21 mouse cellular contexts compared by ENCODE assay signal in the genomic region with DNA sequence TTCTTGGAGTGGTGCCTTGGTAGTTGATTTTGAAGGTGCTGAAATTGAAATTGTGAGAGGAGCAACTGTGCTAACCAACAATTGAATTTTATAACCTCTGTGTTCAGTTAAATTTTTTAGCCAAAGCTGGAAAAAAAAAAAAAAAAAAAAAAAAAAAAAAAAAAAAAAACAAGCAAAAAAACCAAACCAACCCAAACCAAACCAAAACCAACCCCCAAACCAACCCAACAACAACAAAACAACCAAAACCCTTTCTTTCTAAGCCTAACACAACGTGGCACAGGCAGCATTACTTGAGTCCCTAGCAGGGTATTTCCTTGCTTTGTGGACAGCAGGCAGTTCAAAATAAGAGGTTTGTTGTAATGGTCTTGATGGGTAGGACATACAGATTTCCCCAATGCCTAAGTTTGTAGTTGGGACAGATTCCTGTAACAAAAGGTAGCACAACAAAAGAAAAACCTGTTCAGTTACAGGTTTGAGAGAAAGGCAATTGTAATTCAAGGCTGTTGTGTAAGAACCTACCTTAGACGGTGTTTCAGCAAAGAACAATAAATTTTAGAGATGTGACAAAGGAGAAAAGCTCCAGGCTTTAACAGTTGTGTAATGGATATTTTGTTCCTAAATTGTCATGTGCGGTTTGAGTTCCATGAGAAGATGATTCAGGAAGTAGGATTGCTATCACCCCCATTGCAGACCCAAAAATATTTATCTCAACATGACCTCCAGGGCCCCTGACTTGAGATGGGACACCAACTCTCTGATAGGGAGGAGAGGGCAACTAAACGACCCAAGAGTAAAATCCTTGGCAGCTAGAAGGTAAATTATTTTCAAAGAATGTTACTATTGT. TPM values are rescaled to one million over a fixed set of nuclear protein-coding genes. Genes with fewer than 3 reads are reported as not detected.
DNase-seq lines count a peak whose midpoint lies in the region; ATAC-seq and TF ChIP-seq lines count a peak whose summit lies in the region.
"Had no signal": no experiment of that assay in that cellular context is flagged by ENCODE, and none has a peak within 500 bp of the region (broad histone marks: within the 10 kb centered on the region; RNA-seq: fewer than 3 reads in every experiment).

No protein-coding gene starts in this region.

- no peaks in the 10 kb centered on the region for H3K36me3 ChIP-seq in ES-E14 (ENCODE audit: control insufficient read depth, insufficient read depth, low read length, poor library complexity, severe bottlenecking)
- H3K36me3 ChIP-seq in liver, embryonic 12.5 days: no peaks in the 10 kb centered on the region
- H3K36me3 ChIP-seq in megakaryocyte, embryonic 14.5 days (replicated peaks; ENCODE audit: low read length): no peaks in the 10 kb centered on the region
- no peaks in the 10 kb centered on the region for H3K36me3 ChIP-seq in kidney, embryonic 14.5 days (ENCODE audit: control insufficient read depth, insufficient read depth, low read length)
- H3K36me3 ChIP-seq: embryonic facial prominence, embryonic 12.5 days; forebrain, embryonic 12.5 days; hindbrain, embryonic 15.5 days; liver, embryonic 15.5 days; neural tube, embryonic 12.5 days had no signal

- H3K4me1 ChIP-seq in ES-E14 (ENCODE audit: control insufficient read depth in 2 of 2, insufficient read depth in 2 of 2, low read length in 2 of 2, poor library complexity in 1 of 2): no peaks in the 10 kb centered on the region
- peaks cover 25% of the 10 kb centered on the region for H3K4me1 ChIP-seq in bone marrow macrophage, adult 2 months (ENCODE audit: control insufficient read depth, insufficient read depth, low read length)
- H3K4me1 ChIP-seq in liver, embryonic 12.5 days: peaks cover 10% of the 10 kb centered on the region; the same call in 1 of the 2 replicates
- H3K4me1 ChIP-seq in megakaryocyte, embryonic 14.5 days: peaks cover 86% of the 10 kb centered on the region
- H3K4me1 ChIP-seq in kidney, embryonic 14.5 days (ENCODE audit: control insufficient read depth, insufficient read depth, low read length): no peaks in the 10 kb centered on the region
- H3K4me1 ChIP-seq: forebrain, embryonic 12.5 days; neural tube, embryonic 12.5 days had no signal

- H3K9ac ChIP-seq in ES-E14 (ENCODE audit: insufficient read depth, low read depth, low read length, poor library complexity, severe bottlenecking): no peak overlapping the region
- H3K9ac ChIP-seq in liver, embryonic 12.5 days: no peak overlapping the region
- no peak overlapping the region for H3K9ac ChIP-seq in kidney, embryonic 14.5 days (ENCODE audit: low read depth, low read length)
- H3K9ac ChIP-seq: embryonic facial prominence, embryonic 12.5 days; forebrain, embryonic 12.5 days; hindbrain, embryonic 15.5 days; liver, embryonic 15.5 days; neural tube, embryonic 12.5 days had no signal

- WGBS in liver, embryonic 12.5 days (ENCODE audit: insufficient replicate concordance): 19% methylated on average over 4 of the region's 4 CpGs
- WGBS in kidney, embryonic 14.5 days: 42% methylated on average over 4 of the region's 4 CpGs

- in situ Hi-C loops in ES-E14 (cut with MboI; ENCODE audit: low sequenced_read_pairs in 2 of 2, unreplicated experiment in 2 of 2): no loop called here

- no peak overlapping the region for H3K27ac ChIP-seq in ES-E14 (ENCODE audit: insufficient read depth, low read depth, low read length, poor library complexity, severe bottlenecking)
- H3K27ac ChIP-seq in bone marrow macrophage, adult 2 months (ENCODE audit: insufficient read depth, low read depth, low read length): peak overlapping the region; percentile 100
- peak overlapping the region; percentile 67 for H3K27ac ChIP-seq in liver, embryonic 12.5 days
- no peak overlapping the region for H3K27ac ChIP-seq in kidney, embryonic 14.5 days (ENCODE audit: low read depth, low read length)
- H3K27ac ChIP-seq: embryonic facial prominence, embryonic 12.5 days; forebrain, embryonic 12.5 days; gastrocnemius, adult 2 months; hindbrain, embryonic 15.5 days; liver, embryonic 15.5 days; neural tube, embryonic 12.5 days; stomach, postnatal 0 days had no signal

- no peak overlapping the region for H3K4me3 ChIP-seq in ES-E14 (ENCODE audit: insufficient read depth in 1 of 2, low read depth in 1 of 2, low read length in 2 of 2, poor library complexity in 1 of 2, severe bottlenecking in 1 of 2)
- H3K4me3 ChIP-seq in bone marrow macrophage, adult 2 months (ENCODE audit: insufficient read depth, low read length): peak overlapping the region; percentile 36
- no peak overlapping the region for H3K4me3 ChIP-seq in liver, embryonic 12.5 days
- peak overlapping the region; percentile 81 for H3K4me3 ChIP-seq in megakaryocyte, embryonic 14.5 days (replicated peaks)
- H3K4me3 ChIP-seq in kidney, embryonic 14.5 days (ENCODE audit: low read length): no peak overlapping the region
- H3K4me3 ChIP-seq: embryonic facial prominence, embryonic 12.5 days; forebrain, embryonic 12.5 days; gastrocnemius, adult 2 months; hindbrain, embryonic 15.5 days; liver, embryonic 15.5 days; neural tube, embryonic 12.5 days had no signal

- TF ChIP-seq POLR2A in bone marrow macrophage, adult 2 months (IDR thresholded peaks at IDR 0.05; ENCODE audit: borderline replicate concordance, low read depth, low read length): no peak

- 0 out of 2 replicates have a peak overlapping the region, but pooled peaks have one; percentile 1 for H3K4me2 ChIP-seq in liver, embryonic 12.5 days
- H3K4me2 ChIP-seq in kidney, embryonic 14.5 days (replicated peaks; ENCODE audit: low read depth, low read length): no peak overlapping the region
- H3K4me2 ChIP-seq: embryonic facial prominence, embryonic 12.5 days; forebrain, embryonic 12.5 days; heart, embryonic 11.5 days; hindbrain, embryonic 15.5 days; liver, embryonic 15.5 days; neural tube, embryonic 12.5 days had no signal

- H3K27me3 ChIP-seq in liver, embryonic 12.5 days (replicated peaks): peaks cover 13% of the 10 kb centered on the region
- no peaks in the 10 kb centered on the region for H3K27me3 ChIP-seq in megakaryocyte, embryonic 14.5 days (replicated peaks)
- H3K27me3 ChIP-seq in kidney, embryonic 14.5 days (ENCODE audit: control insufficient read depth, insufficient read depth, low read length): no peaks in the 10 kb centered on the region
- H3K27me3 ChIP-seq: embryonic facial prominence, embryonic 12.5 days; forebrain, embryonic 12.5 days; hindbrain, embryonic 15.5 days; neural tube, embryonic 12.5 days had no signal

- H3K9me3 ChIP-seq in ES-E14 (ENCODE audit: control insufficient read depth, insufficient read depth, low read depth, low read length): no peaks in the 10 kb centered on the region
- H3K9me3 ChIP-seq in liver, embryonic 12.5 days (replicated peaks): no peaks in the 10 kb centered on the region
- H3K9me3 ChIP-seq in megakaryocyte, embryonic 14.5 days: no peaks in the 10 kb centered on the region
- H3K9me3 ChIP-seq in kidney, embryonic 14.5 days (ENCODE audit: control insufficient read depth, low read length): no peaks in the 10 kb centered on the region
- H3K9me3 ChIP-seq: embryonic facial prominence, embryonic 12.5 days; forebrain, embryonic 12.5 days; hindbrain, embryonic 15.5 days; liver, embryonic 15.5 days; neural tube, embryonic 12.5 days had no signal

- no peak for DNase-seq in ES-E14 (ENCODE audit: low read depth, low spot score)
- DNase-seq in layer of hippocampus, adult 9-11 months: no peak
- no peak for DNase-seq in right cerebral cortex, postnatal 4 days
- DNase-seq: adrenal gland, postnatal 36 days; cerebellum, adult 11-12 months; cerebellum, postnatal 14 days; gastrocnemius, adult 2 months; kidney, postnatal 10 days; midbrain, embryonic 14.5 days; thymus, postnatal 14 days had no signal

- TF ChIP-seq CTCF in bone marrow macrophage, adult 2 months (IDR thresholded peaks at IDR 0.05; ENCODE audit: low read depth, low read length): no peak

- peak; percentile 37; the same call in 1 of the 2 replicates for ATAC-seq in liver, embryonic 12.5 days
- no peak for ATAC-seq in kidney, embryonic 14.5 days (ENCODE audit: low FRiP score, low TSS enrichment)

TF ChIP-seq in ES-E14, 5 proteins besides CTCF, POLR2A, EP300 and RAD21:
- TF ChIP-seq CHD2 (IDR thresholded peaks at IDR 0.05; ENCODE audit: low read depth, low read length): no peak
- peak; percentile 86; the same call in 1 of the 2 replicates for TF ChIP-seq ZNF384 (IDR thresholded peaks at IDR 0.05; ENCODE audit: low read depth, low read length)
TF ChIP-seq in ES-E14: peak in this region for 1.

RNA-seq across cellular contexts. Expression of gene Rnf180, which starts 4.8 kb away (rescaled TPM):
- total RNA-seq in ES-E14 (2012; rRNA removed): 0.76 and 0.95 TPM in 2 replicates
- polyA plus RNA-seq in bone marrow macrophage, adult 2 months (2012; ENCODE audit: insufficient read depth, insufficient read length, missing spikeins): 29.3 and 33.3 TPM in 2 replicates
- polyA plus RNA-seq in liver, embryonic 12.5 days (2016; fragmentation: Nextera tagmentation; extraction: Ambion mirVana): 1.2 and 1.6 TPM in 2 replicates
- polyA plus RNA-seq in megakaryocyte, embryonic 14.5 days (2012; ENCODE audit: insufficient read depth, low replicate concordance): 2.7 and 7.8 TPM in 2 replicates
- polyA plus RNA-seq in kidney, embryonic 14.5 days (2014; fragmentation: Nextera tagmentation; extraction: Ambion mirVana): 6.3 and 12.0 TPM in 2 replicates

Comparison
In these comparisons a context has a peak if more than half of its experiments do, and no peak if none do; other contexts are left out.
1. H3K27ac ChIP-seq: peak in bone marrow macrophage, adult 2 months (single experiment) and liver, embryonic 12.5 days (single experiment); none in ES-E14 (single experiment) and kidney, embryonic 14.5 days (single experiment).
2. H3K4me3 ChIP-seq: peak in bone marrow macrophage, adult 2 months (single experiment) and megakaryocyte, embryonic 14.5 days (single experiment); none in ES-E14 (0 of 2), liver, embryonic 12.5 days (single experiment) and kidney, embryonic 14.5 days (single experiment).